Mouse (Mus musculus) c-Kit-positive CD71-positive TER-119-negative erythroid progenitor cells, embryonic 14.5 days (primary cell): ENCODE data around the gene Greb1.

Experiments
- DNase-seq: peaks from one replicate; pipeline ENCODE4 v3.0.0-alpha.2; 2013; ENCODE audit warnings: low read depth

Gene Greb1

GRCm38 (mm10) chr12:16694783-16695182 is 105.9 kb downstream of the Greb1 start:
- DNase-seq = no peak

- DNase-seq = no peak
Observed at GRCm38 (mm10) chr12:16690631-16691030, 110.1 kb downstream of the Greb1 start.

GRCm38 (mm10) chr12:16672246-16672645 is 128.4 kb downstream of the Greb1 start:
- no peak for DNase-seq

- no peak for DNase-seq
Observed at GRCm38 (mm10) chr12:16669176-16669575, 131.5 kb downstream of the Greb1 start.

GRCm38 (mm10) chr12:16665022-16665421 is 135.7 kb downstream of the Greb1 start:
- DNase-seq = no peak

GRCm38 (mm10) chr12:16662955-16663585 is 137.6 kb downstream of the Greb1 start:
- DNase-seq = no peak

- DNase-seq = no peak
Observed at GRCm38 (mm10) chr12:16661936-16662335, 138.8 kb downstream of the Greb1 start.

GRCm38 (mm10) chr12:16661459-16661858 is 139.2 kb downstream of the Greb1 start:
- DNase-seq = no peak

- DNase-seq = no peak
Observed at GRCm38 (mm10) chr12:16656906-16657875, 143.5 kb downstream of the Greb1 start.

- DNase-seq = no peak
Observed at GRCm38 (mm10) chr12:16655604-16656003, 145.1 kb downstream of the Greb1 start.

GRCm38 (mm10) chr12:16653332-16654093 is 147.2 kb downstream of the Greb1 start, which contains the start of gene Ntsr2:
Ntsr2 (plus strand) TSS chr12:16653382.
- peak; percentile 23 for DNase-seq

GRCm38 (mm10) chr12:16649819-16650218 is 150.9 kb downstream of the Greb1 start:
- DNase-seq = no peak

- DNase-seq = no peak
Observed at GRCm38 (mm10) chr12:16648273-16648672, 152.4 kb downstream of the Greb1 start.

GRCm38 (mm10) chr12:16646780-16647409 is 153.8 kb downstream of the Greb1 start:
- no peak for DNase-seq

- DNase-seq = no peak
Observed at GRCm38 (mm10) chr12:16644698-16645097, 156.0 kb downstream of the Greb1 start.

GRCm38 (mm10) chr12:16643508-16644345 is 157.0 kb downstream of the Greb1 start:
- no peak for DNase-seq

- DNase-seq = no peak
Observed at GRCm38 (mm10) chr12:16642000-16642399, 158.7 kb downstream of the Greb1 start.

- no peak for DNase-seq
Observed at GRCm38 (mm10) chr12:16640075-16640474, 160.6 kb downstream of the Greb1 start.

- no peak for DNase-seq
Observed at GRCm38 (mm10) chr12:16639078-16639771, 161.5 kb downstream of the Greb1 start.

- no peak for DNase-seq
Observed at GRCm38 (mm10) chr12:16635816-16636215, 164.9 kb downstream of the Greb1 start.
